Comparison of ENCODE assay signal across 8 mouse cellular contexts in the genomic region with DNA sequence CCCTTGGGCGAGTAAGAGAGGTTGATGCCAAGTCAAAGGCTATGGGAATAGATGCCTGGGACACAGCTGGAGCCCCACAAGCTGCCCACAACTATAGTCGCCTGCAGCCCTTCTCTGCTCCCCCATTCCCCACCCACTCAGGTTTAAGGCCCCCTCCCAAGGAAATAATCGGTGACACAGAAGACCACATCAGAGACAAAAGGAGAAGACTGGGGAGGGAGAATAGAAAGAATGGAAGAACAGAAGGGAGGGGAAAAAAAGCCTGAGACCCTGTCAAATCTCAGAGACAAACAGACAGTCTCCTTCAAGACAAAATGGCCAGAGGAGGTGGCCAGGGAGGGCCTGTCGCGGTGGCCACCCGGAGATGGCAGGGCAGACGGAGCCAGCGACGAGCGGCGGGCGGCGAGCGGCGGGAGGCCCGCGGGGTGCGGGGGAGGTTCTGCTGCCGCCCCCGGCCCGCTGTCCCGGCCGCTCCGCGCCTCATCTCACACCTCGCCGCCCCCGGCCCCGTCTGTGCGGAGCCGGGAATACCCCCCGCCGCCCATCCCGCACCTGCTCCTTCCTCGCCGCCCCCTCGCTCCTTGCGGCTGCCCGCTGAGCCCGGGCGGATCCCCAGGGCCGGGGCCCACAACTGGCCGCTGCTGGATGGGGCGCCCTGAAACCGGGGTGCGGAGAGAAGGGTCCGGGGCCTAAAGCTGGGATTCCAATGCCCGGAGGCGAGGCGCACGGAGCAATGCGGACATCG. TPM values are rescaled to one million over a fixed set of nuclear protein-coding genes. Genes with fewer than 3 reads are reported as not detected.
DNase-seq lines count a peak whose midpoint lies in the region; ATAC-seq and TF ChIP-seq lines count a peak whose summit lies in the region.
"Had no signal": no experiment of that assay in that cellular context is flagged by ENCODE, and none has a peak within 500 bp of the region (broad histone marks: within the 10 kb centered on the region; RNA-seq: fewer than 3 reads in every experiment).

No protein-coding gene starts in this region.

- H3K27ac ChIP-seq in hindbrain, embryonic 10.5 days: peak overlapping the region; percentile 65
- no peak overlapping the region for H3K27ac ChIP-seq in liver, embryonic 13.5 days
- H3K27ac ChIP-seq in small intestine, adult 2 months (ENCODE audit: insufficient read depth, low read depth, low read length): no peak overlapping the region

- H3K4me2 ChIP-seq in liver, embryonic 13.5 days: peak overlapping the region; percentile 63

- peak overlapping the region; percentile 9; the same call in 1 of the 2 replicates for H3K9ac ChIP-seq in liver, embryonic 13.5 days

- peak overlapping the region; percentile 83 for H3K4me3 ChIP-seq in megakaryocyte, embryonic 14.5 days (replicated peaks)
- peak overlapping the region; percentile 47 for H3K4me3 ChIP-seq in hindbrain, embryonic 10.5 days
- H3K4me3 ChIP-seq in liver, embryonic 13.5 days (replicated peaks): peak overlapping the region; percentile 48
- peak overlapping the region; percentile 64 for H3K4me3 ChIP-seq in small intestine, adult 2 months (ENCODE audit: low read depth, low read length)

- peak; percentile 32 for DNase-seq in hindbrain, embryonic 10.5 days (ENCODE audit: low spot score)
- no peak for DNase-seq in liver, embryonic 13.5 days
- no peak for DNase-seq in lung, postnatal 36 days

- no peak for ATAC-seq in megakaryocyte, adult 5-6 weeks (ENCODE audit: poor library complexity, severe bottlenecking)
- ATAC-seq in liver, embryonic 13.5 days (ENCODE audit: low read depth): no peak
- ATAC-seq in granulocyte monocyte progenitor cell, adult 5-6 weeks (replicated peaks; ENCODE audit: poor library complexity, severe bottlenecking): no peak

- WGBS in hindbrain, embryonic 10.5 days: under 1% methylated on average over 47 of the region's 53 CpGs
- WGBS in liver, embryonic 13.5 days (ENCODE audit: insufficient replicate concordance): 3% methylated on average over 51 of the region's 53 CpGs
- 6% methylated on average over 53 of the region's 53 CpGs for WGBS in small intestine, adult 2 months

- no peak for TF ChIP-seq CTCF in small intestine, adult 2 months (IDR thresholded peaks at IDR 0.05; ENCODE audit: extremely low read depth, insufficient read length, insufficient replicate concordance, low read depth, low read length)

- H3K36me3 ChIP-seq in megakaryocyte, embryonic 14.5 days (replicated peaks; ENCODE audit: low read length): no peaks in the 10 kb centered on the region
- H3K36me3 ChIP-seq in hindbrain, embryonic 10.5 days: no peaks in the 10 kb centered on the region
- no peaks in the 10 kb centered on the region for H3K36me3 ChIP-seq in liver, embryonic 13.5 days
- no peaks in the 10 kb centered on the region for H3K36me3 ChIP-seq in small intestine, adult 2 months (ENCODE audit: control insufficient read depth, insufficient read depth, low read length)

- peaks cover 98% of the 10 kb centered on the region for H3K27me3 ChIP-seq in megakaryocyte, embryonic 14.5 days (replicated peaks)
- peaks cover 100% of the 10 kb centered on the region for H3K27me3 ChIP-seq in hindbrain, embryonic 10.5 days (ENCODE audit: insufficient read depth, poor library complexity, severe bottlenecking)
- peaks cover 98% of the 10 kb centered on the region for H3K27me3 ChIP-seq in liver, embryonic 13.5 days
- H3K27me3 ChIP-seq in small intestine, adult 2 months (ENCODE audit: control insufficient read depth, insufficient read depth, low read length): peaks cover 58% of the 10 kb centered on the region

- no peak for TF ChIP-seq POLR2A in small intestine, adult 2 months (IDR thresholded peaks at IDR 0.05; ENCODE audit: low read depth, low read length)

- H3K9me3 ChIP-seq in megakaryocyte, embryonic 14.5 days: peaks cover 4% of the 10 kb centered on the region
- H3K9me3 ChIP-seq in hindbrain, embryonic 10.5 days: no peaks in the 10 kb centered on the region
- H3K9me3 ChIP-seq in liver, embryonic 13.5 days (replicated peaks): no peaks in the 10 kb centered on the region

- peaks cover 38% of the 10 kb centered on the region for H3K4me1 ChIP-seq in megakaryocyte, embryonic 14.5 days
- H3K4me1 ChIP-seq in hindbrain, embryonic 10.5 days (replicated peaks): peaks cover 39% of the 10 kb centered on the region
- peaks cover 27% of the 10 kb centered on the region for H3K4me1 ChIP-seq in liver, embryonic 13.5 days (replicated peaks)
- H3K4me1 ChIP-seq in small intestine, adult 2 months (ENCODE audit: control insufficient read depth, insufficient read depth, insufficient read length, low read length): peaks cover 16% of the 10 kb centered on the region

RNA-seq across cellular contexts. Expression of gene Dnajc5g, which starts 13.7 kb away (rescaled TPM):
- polyA plus RNA-seq in megakaryocyte, embryonic 14.5 days (2012; ENCODE audit: insufficient read depth, low replicate concordance): not detected in 2 replicates
- total RNA-seq in megakaryocyte, adult 5-6 weeks (2015): not detected in 2 replicates
- total RNA-seq in megakaryocyte, adult 5-6 weeks (2017): not detected in 2 replicates
- polyA plus RNA-seq in hindbrain, embryonic 10.5 days (2016; fragmentation: Nextera tagmentation; extraction: Ambion mirVana): not detected in 2 replicates
- polyA plus RNA-seq in liver, embryonic 13.5 days (2015; fragmentation: Nextera tagmentation; extraction: Ambion mirVana): not detected in 2 replicates
- polyA plus RNA-seq in small intestine, adult 2 months (2012; rRNA removed): not detected in 2 replicates
- not detected in 2 replicates for total RNA-seq in granulocyte monocyte progenitor cell, adult 5-6 weeks (2014; fragmentation: Nextera tagmentation)
- total RNA-seq in granulocyte monocyte progenitor cell, adult 5-6 weeks (2017): not detected in 2 replicates
- total RNA-seq: left cerebral cortex, adult 8-10 months had no signal

RNA-seq across cellular contexts. Expression of gene Slc30a3, which starts 15.6 kb away (rescaled TPM):
- polyA plus RNA-seq in megakaryocyte, embryonic 14.5 days (2012; ENCODE audit: insufficient read depth, low replicate concordance): not detected in 2 replicates
- not detected in 2 replicates for total RNA-seq in megakaryocyte, adult 5-6 weeks (2015)
- not detected in 2 replicates for total RNA-seq in megakaryocyte, adult 5-6 weeks (2017)
- 2.1 and 9.3 TPM in 2 replicates for polyA plus RNA-seq in hindbrain, embryonic 10.5 days (2016; fragmentation: Nextera tagmentation; extraction: Ambion mirVana)
- 0.36 and 0.45 TPM in 2 replicates for polyA plus RNA-seq in liver, embryonic 13.5 days (2015; fragmentation: Nextera tagmentation; extraction: Ambion mirVana)
- 0.15 and 0.17 TPM in 2 replicates for polyA plus RNA-seq in small intestine, adult 2 months (2012; rRNA removed)
- not detected in 2 replicates for total RNA-seq in granulocyte monocyte progenitor cell, adult 5-6 weeks (2014; fragmentation: Nextera tagmentation)
- total RNA-seq in granulocyte monocyte progenitor cell, adult 5-6 weeks (2017): not detected in 2 replicates

RNA-seq across cellular contexts. Expression of gene Trim54, which starts 24.1 kb away (rescaled TPM):
- polyA plus RNA-seq in megakaryocyte, embryonic 14.5 days (2012; ENCODE audit: insufficient read depth, low replicate concordance): not detected in 2 replicates
- not detected in 2 replicates for total RNA-seq in megakaryocyte, adult 5-6 weeks (2015)
- total RNA-seq in megakaryocyte, adult 5-6 weeks (2017): not detected in 2 replicates
- not detected in 2 replicates for polyA plus RNA-seq in hindbrain, embryonic 10.5 days (2016; fragmentation: Nextera tagmentation; extraction: Ambion mirVana)
- polyA plus RNA-seq in liver, embryonic 13.5 days (2015; fragmentation: Nextera tagmentation; extraction: Ambion mirVana): 0.13 TPM in 2 replicates
- polyA plus RNA-seq in small intestine, adult 2 months (2012; rRNA removed): not detected in 2 replicates
- total RNA-seq in granulocyte monocyte progenitor cell, adult 5-6 weeks (2014; fragmentation: Nextera tagmentation): not detected in 2 replicates
- total RNA-seq in granulocyte monocyte progenitor cell, adult 5-6 weeks (2017): not detected in 2 replicates

RNA-seq across cellular contexts. Expression of gene Cad, which starts 37.8 kb away (rescaled TPM):
- polyA plus RNA-seq in megakaryocyte, embryonic 14.5 days (2012; ENCODE audit: insufficient read depth, low replicate concordance): 218 and 333 TPM in 2 replicates
- 5.1 and 9.4 TPM in 2 replicates for total RNA-seq in megakaryocyte, adult 5-6 weeks (2015)
- total RNA-seq in megakaryocyte, adult 5-6 weeks (2017): 5.4 and 7.5 TPM in 2 replicates
- polyA plus RNA-seq in hindbrain, embryonic 10.5 days (2016; fragmentation: Nextera tagmentation; extraction: Ambion mirVana): 43.5 and 55.9 TPM in 2 replicates
- polyA plus RNA-seq in liver, embryonic 13.5 days (2015; fragmentation: Nextera tagmentation; extraction: Ambion mirVana): 20.1 and 25.5 TPM in 2 replicates
- polyA plus RNA-seq in small intestine, adult 2 months (2012; rRNA removed): 15.4 and 17.5 TPM in 2 replicates
- total RNA-seq in granulocyte monocyte progenitor cell, adult 5-6 weeks (2014; fragmentation: Nextera tagmentation): 57.4 and 70.3 TPM in 2 replicates
- 23.1 and 39.5 TPM in 2 replicates for total RNA-seq in granulocyte monocyte progenitor cell, adult 5-6 weeks (2017)

RNA-seq across cellular contexts. Expression of gene Slc5a6, which starts 43.7 kb away (rescaled TPM):
- polyA plus RNA-seq in megakaryocyte, embryonic 14.5 days (2012; ENCODE audit: insufficient read depth, low replicate concordance): 5.0 and 8.2 TPM in 2 replicates
- 0.41 and 2.0 TPM in 2 replicates for total RNA-seq in megakaryocyte, adult 5-6 weeks (2015)
- total RNA-seq in megakaryocyte, adult 5-6 weeks (2017): 1.3 and 1.4 TPM in 2 replicates
- polyA plus RNA-seq in hindbrain, embryonic 10.5 days (2016; fragmentation: Nextera tagmentation; extraction: Ambion mirVana): 8.1 and 10.1 TPM in 2 replicates
- 4.0 and 4.7 TPM in 2 replicates for polyA plus RNA-seq in liver, embryonic 13.5 days (2015; fragmentation: Nextera tagmentation; extraction: Ambion mirVana)
- 14.5 and 75.0 TPM in 2 replicates for polyA plus RNA-seq in small intestine, adult 2 months (2012; rRNA removed)
- total RNA-seq in granulocyte monocyte progenitor cell, adult 5-6 weeks (2014; fragmentation: Nextera tagmentation): 7.2 and 7.9 TPM in 2 replicates
- total RNA-seq in granulocyte monocyte progenitor cell, adult 5-6 weeks (2017): 5.8 and 8.8 TPM in 2 replicates
